Mouse (Mus musculus) hindbrain, embryonic 12.5 days (tissue): Measurements from ENCODE around the gene Shank2. TPM values are rescaled to one million over a fixed set of nuclear protein-coding genes. Genes with fewer than 3 reads are reported as not detected.

Experiments used
- ATAC-seq: fragments of 200-750 bp; cut with Nextera tagmentation; 2 replicates; pipeline ENCODE4 v1.8.0; 2017; ENCODE audit warnings: moderate TSS enrichment; ENCODE audit not compliant: low FRiP score
- H3K27ac ChIP-seq: fragments of 300-500 bp; sonication (generic); 2 replicates; pipeline ENCODE4 v1.5.1; 2016; ENCODE audit warnings: mild to moderate bottlenecking
- H3K27me3 ChIP-seq: fragments of 300-500 bp; sonication (generic); 2 replicates; pipeline ENCODE4 v1.6.1; 2016; ENCODE audit warnings: mild to moderate bottlenecking
- H3K36me3 ChIP-seq: fragments of 300-500 bp; sonication (generic); 2 replicates; pipeline ENCODE4 v1.6.1; 2016; ENCODE audit warnings: mild to moderate bottlenecking
- H3K4me1 ChIP-seq: fragments of 300-500 bp; sonication (generic); 2 replicates; pipeline ENCODE4 v1.6.1; 2016
- H3K4me2 ChIP-seq: fragments of 300-500 bp; sonication (generic); replicated peaks from 2 replicates; pipeline ENCODE4 v1.6.1; 2016; ENCODE audit warnings: mild to moderate bottlenecking
- H3K4me3 ChIP-seq: fragments of 300-500 bp; sonication (generic); 2 replicates; pipeline ENCODE4 v1.5.1; 2016; ENCODE audit warnings: mild to moderate bottlenecking
- H3K9ac ChIP-seq: fragments of 300-500 bp; sonication (generic); 2 replicates; pipeline ENCODE4 v1.6.1; 2016; ENCODE audit warnings: mild to moderate bottlenecking, moderate library complexity
- H3K9me3 ChIP-seq: fragments of 300-500 bp; sonication (generic); replicated peaks from 2 replicates; pipeline ENCODE4 v1.6.1; 2016; ENCODE audit warnings: mild to moderate bottlenecking
- WGBS: fragments of 180-500 bp; shearing (Covaris S2); methylation state at CpG from one replicate; pipeline ENCODE4 v1.1.7; 2016; 5-methylcytosine and 5-hydroxymethylcytosine counted together
- polyA plus RNA-seq: library from polyadenylated mRNA; unstranded; fragments of >200 nt; fragmentation: Nextera tagmentation; extraction: Ambion mirVana; gene quantifications from 2 replicates; pipeline ENCODE4 v1.2.1, GENCODE M21; 2016

Gene Shank2
- polyA plus RNA-seq, 1 experiment from 2014 or later, result 3.3 TPM

DNA sequence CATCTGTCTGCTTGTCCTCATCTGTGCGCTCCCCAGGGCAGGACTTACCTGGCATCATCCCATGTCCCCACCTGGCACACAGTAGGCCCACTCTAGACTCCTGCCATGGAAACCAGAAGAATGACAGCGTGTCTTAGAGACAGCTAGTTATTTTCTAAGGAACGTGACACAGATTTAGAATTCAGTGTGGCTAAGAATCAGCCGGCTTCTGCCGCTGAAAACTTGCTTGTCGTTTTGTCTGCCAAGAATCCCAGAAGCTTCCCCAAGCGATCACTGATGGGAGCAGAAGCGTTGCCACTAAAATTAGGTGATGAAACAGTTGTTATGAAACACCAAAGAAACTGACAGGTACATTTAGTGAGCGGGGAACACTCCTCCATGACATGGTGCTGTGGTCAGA, 208.8 kb downstream of the Shank2 start:
- no peak overlapping the region for H3K9ac ChIP-seq
- H3K9me3 ChIP-seq, result no peaks in the 10 kb centered on the region
- H3K4me1 ChIP-seq, result no peaks in the 10 kb centered on the region
- WGBS, result 90% methylated on average over 9 of the region's 9 CpGs
- H3K27ac ChIP-seq, result no peak overlapping the region
- no peaks in the 10 kb centered on the region for H3K27me3 ChIP-seq
- H3K4me3 ChIP-seq, result no peak overlapping the region
- no peaks in the 10 kb centered on the region for H3K36me3 ChIP-seq
- no peak for ATAC-seq
- H3K4me2 ChIP-seq, result no peak overlapping the region

DNA sequence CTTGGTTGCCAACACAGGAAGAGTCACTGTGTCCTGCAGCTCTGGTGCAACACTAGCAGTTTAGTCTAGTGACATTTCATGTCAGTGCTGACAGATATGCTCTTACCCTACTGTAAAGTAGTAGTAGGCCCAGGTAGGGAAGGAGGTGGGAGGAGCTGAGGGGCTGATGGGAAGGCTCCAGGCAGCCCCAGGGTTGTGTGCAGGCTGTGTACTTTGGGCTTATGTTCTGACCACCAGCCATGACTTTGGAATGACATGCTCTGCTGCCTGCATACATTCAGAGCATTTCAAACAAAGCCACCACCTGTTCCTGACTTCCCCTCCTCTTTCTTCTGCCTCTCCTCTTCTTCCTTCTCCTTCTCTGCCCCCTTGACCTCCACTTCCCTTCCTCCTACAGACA, 211.0 kb downstream of the Shank2 start:
- no peaks in the 10 kb centered on the region for H3K36me3 ChIP-seq
- no peak overlapping the region for H3K27ac ChIP-seq
- no peak overlapping the region for H3K4me3 ChIP-seq
- no peaks in the 10 kb centered on the region for H3K4me1 ChIP-seq
- ATAC-seq, result no peak
- no peak overlapping the region for H3K4me2 ChIP-seq
- H3K27me3 ChIP-seq, result no peaks in the 10 kb centered on the region
- no peak overlapping the region for H3K9ac ChIP-seq
- H3K9me3 ChIP-seq, result no peaks in the 10 kb centered on the region

DNA sequence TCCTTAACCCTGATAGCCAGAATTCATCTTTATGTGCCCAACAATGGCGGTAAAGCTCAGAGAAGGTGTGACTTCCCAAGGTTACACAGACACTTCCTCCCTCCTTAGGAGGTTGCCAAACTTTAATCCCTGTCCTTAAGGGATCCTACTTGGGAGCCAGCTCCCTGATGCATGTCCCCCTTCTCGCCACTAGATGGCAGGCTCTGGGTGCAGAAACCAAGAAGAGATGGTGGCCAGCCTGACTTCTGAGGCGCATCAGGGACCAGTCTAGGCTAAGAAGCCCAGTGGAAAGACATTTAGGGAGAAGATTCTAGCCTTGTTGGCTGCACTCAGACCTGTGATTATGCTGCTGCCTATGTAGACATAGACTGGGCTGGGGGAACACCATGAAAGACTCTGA, 215.5 kb downstream of the Shank2 start:
- Histone ChIP-seq H3K27me3 (no peaks in the 10 kb centered on the region), H3K27ac (no peak overlapping the region), H3K36me3 (no peaks in the 10 kb centered on the region), H3K4me3 (no peak overlapping the region), H3K4me2 (no peak overlapping the region), H3K9me3 (no peaks in the 10 kb centered on the region), H3K9ac (no peak overlapping the region), H3K4me1 (no peaks in the 10 kb centered on the region)
- WGBS, result 7% methylated on average over 3 of the region's 3 CpGs
- peak; percentile 43; the same call in 1 of the 2 replicates for ATAC-seq

DNA sequence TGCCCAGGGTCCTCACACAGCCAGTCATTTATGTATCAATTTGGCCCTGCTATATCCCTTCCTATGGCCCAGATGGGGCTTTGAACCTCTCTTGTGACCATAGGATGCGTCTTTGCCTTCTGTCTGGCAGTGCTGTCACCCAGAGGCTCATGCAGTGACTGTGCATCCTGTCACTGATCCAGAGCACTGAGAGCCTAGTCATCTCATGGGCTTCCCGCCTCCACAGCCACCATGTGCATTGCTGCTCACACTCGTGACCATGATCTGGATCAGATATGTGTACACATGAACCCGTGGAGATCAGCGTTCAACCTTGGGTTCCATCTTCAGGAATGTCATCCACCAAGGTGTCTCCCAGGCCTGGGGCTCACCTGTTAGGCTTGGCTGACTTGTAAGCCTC, 227.0 kb downstream of the Shank2 start:
- ATAC-seq, result no peak
- Histone ChIP-seq H3K4me2 (no peak overlapping the region), H3K4me1 (peaks cover 26% of the 10 kb centered on the region), H3K27ac (no peak overlapping the region), H3K9me3 (no peaks in the 10 kb centered on the region), H3K9ac (no peak overlapping the region), H3K4me3 (no peak overlapping the region), H3K27me3 (no peaks in the 10 kb centered on the region), H3K36me3 (no peaks in the 10 kb centered on the region)
- 89% methylated on average over 5 of the region's 5 CpGs for WGBS

DNA sequence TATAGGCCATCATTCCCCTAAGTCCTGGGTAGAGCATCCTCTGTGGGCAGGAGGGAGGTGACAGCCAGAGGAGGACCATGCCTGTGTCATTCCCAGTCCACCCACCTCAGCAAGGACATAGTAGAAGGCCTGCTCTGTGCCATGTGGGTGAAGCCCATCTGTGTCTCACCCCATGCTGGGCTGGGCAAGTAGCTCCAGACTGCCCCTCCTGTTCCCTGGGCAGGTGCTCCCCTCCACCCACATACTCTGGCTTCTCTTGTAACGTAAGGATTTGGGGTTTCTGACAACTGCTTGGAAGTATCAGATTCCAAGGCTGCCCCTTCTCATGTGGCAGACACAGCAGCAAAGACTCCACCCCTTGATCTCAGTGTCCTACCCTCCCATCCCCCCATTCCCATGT, 227.7 kb downstream of the Shank2 start:
- Histone ChIP-seq H3K4me2 (no peak overlapping the region), H3K27me3 (no peaks in the 10 kb centered on the region), H3K36me3 (no peaks in the 10 kb centered on the region), H3K9ac (no peak overlapping the region), H3K27ac (no peak overlapping the region), H3K9me3 (no peaks in the 10 kb centered on the region), H3K4me1 (peaks cover 26% of the 10 kb centered on the region), H3K4me3 (no peak overlapping the region)
- WGBS, result 55% methylated on average over 1 of the region's 1 CpGs
- ATAC-seq, result no peak

DNA sequence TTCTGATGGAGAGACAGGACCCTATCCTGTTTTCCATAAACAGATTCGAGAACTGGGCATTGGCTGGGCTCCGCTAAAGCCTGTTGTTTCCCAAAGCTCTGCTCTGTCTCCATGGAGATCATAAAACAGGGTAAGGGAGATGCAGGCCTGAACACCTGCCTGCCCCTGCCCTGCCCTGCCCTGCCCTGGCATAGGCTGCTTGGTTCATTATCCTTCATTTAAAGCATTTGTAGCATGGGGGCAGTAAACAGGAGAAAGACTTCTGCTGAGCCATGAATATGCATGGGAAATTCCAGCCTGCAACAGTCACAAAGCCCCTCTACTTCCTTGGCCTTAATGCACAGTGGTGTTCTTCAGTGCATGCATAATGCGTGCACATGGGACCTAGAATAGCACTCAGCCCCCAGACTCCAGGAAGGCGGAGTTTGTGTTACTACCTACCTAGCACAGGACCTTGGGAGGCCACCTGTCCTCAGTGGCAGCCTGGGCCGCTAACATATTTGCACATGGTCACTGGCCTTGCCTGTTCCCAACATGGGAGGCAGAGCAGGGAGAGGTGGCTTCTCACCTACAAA, 230.5 kb downstream of the Shank2 start:
- 0 out of 2 replicates have a peak, but pooled peaks have one; percentile 53 for ATAC-seq
- Histone ChIP-seq H3K4me2 (no peak overlapping the region), H3K27me3 (peaks cover 9% of the 10 kb centered on the region; the same call in 1 of the 2 replicates), H3K4me1 (peaks cover 26% of the 10 kb centered on the region), H3K9me3 (no peaks in the 10 kb centered on the region), H3K9ac (no peak overlapping the region), H3K36me3 (no peaks in the 10 kb centered on the region), H3K4me3 (no peak overlapping the region), H3K27ac (peak overlapping the region; percentile 9; the same call in 1 of the 2 replicates)
- WGBS, result 33% methylated on average over 5 of the region's 5 CpGs

DNA sequence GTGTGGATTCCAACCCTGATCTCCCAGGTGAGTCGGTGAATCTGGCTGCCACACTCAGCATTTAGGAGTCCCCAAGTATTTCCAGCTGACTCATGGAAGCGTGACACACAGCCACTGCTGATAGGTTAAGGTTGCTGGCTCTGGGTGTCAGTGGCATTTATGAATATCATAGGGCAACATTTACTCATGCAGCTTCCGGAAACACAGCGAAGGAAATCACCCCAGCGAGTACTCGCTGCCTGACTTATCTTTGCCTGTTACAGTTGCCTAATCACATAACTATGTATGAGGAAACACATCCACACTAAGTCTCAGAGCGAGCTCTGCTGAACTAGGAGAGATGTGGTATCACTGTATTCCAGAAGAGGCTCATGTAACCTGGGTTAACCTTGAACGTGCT, 231.8 kb downstream of the Shank2 start:
- no peak overlapping the region for H3K4me3 ChIP-seq
- no peak overlapping the region for H3K9ac ChIP-seq
- no peaks in the 10 kb centered on the region for H3K9me3 ChIP-seq
- peaks cover 11% of the 10 kb centered on the region; the same call in 1 of the 2 replicates for H3K27me3 ChIP-seq
- H3K27ac ChIP-seq, result no peak overlapping the region
- WGBS, result 87% methylated on average over 8 of the region's 8 CpGs
- H3K36me3 ChIP-seq, result no peaks in the 10 kb centered on the region
- ATAC-seq, result no peak
- peaks cover 36% of the 10 kb centered on the region for H3K4me1 ChIP-seq
- H3K4me2 ChIP-seq, result no peak overlapping the region

DNA sequence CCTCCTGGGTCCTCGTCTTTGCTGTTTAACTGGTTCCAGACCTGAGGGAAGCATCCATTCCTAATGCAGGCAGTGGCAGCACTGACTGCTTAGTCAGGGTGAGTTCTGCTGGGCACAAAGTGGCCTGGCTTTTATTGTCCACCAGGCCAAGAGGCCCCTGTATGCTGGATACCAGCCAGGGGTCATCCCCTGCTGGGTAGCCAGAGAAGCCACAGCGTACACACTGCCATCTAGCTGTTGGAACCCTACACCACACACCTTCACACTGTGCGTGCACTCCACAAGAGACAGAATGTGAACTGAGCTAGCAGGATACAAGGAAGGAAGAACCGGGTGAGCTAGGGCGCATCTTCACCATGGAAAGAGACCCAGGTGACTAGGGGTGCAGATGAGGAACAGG, 233.1 kb downstream of the Shank2 start:
- Histone ChIP-seq H3K9ac (no peak overlapping the region), H3K27me3 (peaks cover 11% of the 10 kb centered on the region; the same call in 1 of the 2 replicates), H3K9me3 (no peaks in the 10 kb centered on the region), H3K36me3 (no peaks in the 10 kb centered on the region), H3K4me3 (no peak overlapping the region), H3K4me2 (no peak overlapping the region), H3K27ac (no peak overlapping the region), H3K4me1 (peaks cover 42% of the 10 kb centered on the region)
- no peak for ATAC-seq
- 56% methylated on average over 5 of the region's 5 CpGs for WGBS

DNA sequence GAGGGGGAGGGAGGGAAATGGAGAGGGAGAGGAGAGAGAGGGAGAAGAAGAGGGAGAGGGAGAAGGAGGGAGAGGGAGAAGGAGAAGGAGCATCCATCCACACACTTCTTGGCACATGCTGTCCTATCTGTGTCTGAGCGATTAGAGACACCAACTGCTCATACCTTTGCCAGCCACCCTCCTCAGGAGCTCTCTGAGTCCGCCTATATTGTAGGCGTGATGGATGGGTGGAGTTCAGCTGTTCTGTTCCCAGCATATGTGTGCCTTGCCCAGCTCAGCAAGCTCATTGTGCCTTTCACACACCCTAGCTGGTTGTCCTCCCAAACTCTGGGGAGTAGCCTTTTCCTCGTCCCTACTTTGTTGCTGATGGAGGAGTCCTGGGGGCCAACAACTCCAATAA, 233.8 kb downstream of the Shank2 start:
- WGBS, result 79% methylated on average over 4 of the region's 4 CpGs
- Histone ChIP-seq H3K4me3 (no peak overlapping the region), H3K9ac (no peak overlapping the region), H3K4me2 (no peak overlapping the region), H3K4me1 (peaks cover 49% of the 10 kb centered on the region), H3K27me3 (peaks cover 13% of the 10 kb centered on the region; the same call in 1 of the 2 replicates), H3K36me3 (no peaks in the 10 kb centered on the region), H3K9me3 (no peaks in the 10 kb centered on the region), H3K27ac (no peak overlapping the region)
- ATAC-seq, result no peak

DNA sequence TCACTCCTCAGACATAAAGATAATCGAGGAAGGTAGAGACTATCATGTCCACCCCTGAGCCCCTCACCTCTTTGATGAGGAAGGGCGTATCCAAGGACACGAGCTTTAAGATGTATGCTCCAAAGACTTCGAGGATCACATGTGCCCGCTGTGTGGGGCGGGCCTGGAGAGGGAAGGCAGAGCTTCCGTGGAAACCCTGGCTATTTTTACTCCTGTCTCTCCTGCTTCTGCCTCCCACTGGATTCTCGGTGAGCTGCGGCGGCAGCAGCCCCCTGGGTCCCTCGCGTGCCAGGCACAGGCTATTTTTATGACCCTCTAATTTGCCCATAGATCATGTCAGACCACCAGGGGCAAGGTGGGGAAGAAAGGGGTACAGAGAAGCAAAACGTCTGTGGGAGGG, 235.1 kb downstream of the Shank2 start:
- Histone ChIP-seq H3K4me1 (peaks cover 42% of the 10 kb centered on the region), H3K4me3 (no peak overlapping the region), H3K9me3 (no peaks in the 10 kb centered on the region), H3K36me3 (no peaks in the 10 kb centered on the region), H3K9ac (no peak overlapping the region), H3K27me3 (peaks cover 13% of the 10 kb centered on the region; the same call in 1 of the 2 replicates), H3K27ac (no peak overlapping the region), H3K4me2 (no peak overlapping the region)
- no peak for ATAC-seq
- WGBS, result 69% methylated on average over 13 of the region's 13 CpGs

DNA sequence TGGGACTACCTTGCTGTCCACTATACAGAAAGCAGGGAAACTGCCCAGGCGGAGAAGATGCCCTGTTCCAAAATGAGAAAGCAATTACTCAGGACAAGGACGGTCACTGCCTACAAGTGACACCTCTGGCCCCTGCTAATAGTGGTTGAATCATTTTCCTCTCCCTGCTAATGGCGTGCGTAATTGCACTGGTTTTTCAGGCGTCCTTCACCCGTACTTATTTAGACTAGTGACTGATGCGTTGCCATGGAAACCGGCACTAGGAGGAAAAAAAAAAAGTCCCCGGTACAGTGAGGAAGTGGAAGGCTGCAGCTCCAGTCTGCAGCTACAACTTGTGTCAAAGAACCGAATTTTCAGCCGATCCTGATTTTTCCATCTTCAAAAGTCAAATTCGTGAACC, 236.7 kb downstream of the Shank2 start:
- Histone ChIP-seq H3K27me3 (peaks cover 13% of the 10 kb centered on the region; the same call in 1 of the 2 replicates), H3K4me2 (peak overlapping the region; percentile 22), H3K36me3 (no peaks in the 10 kb centered on the region), H3K27ac (no peak overlapping the region), H3K9ac (no peak overlapping the region), H3K4me3 (no peak overlapping the region), H3K9me3 (no peaks in the 10 kb centered on the region), H3K4me1 (peaks cover 31% of the 10 kb centered on the region)
- no peak; the same call in 1 of the 2 replicates for ATAC-seq
- WGBS, result 29% methylated on average over 12 of the region's 12 CpGs

DNA sequence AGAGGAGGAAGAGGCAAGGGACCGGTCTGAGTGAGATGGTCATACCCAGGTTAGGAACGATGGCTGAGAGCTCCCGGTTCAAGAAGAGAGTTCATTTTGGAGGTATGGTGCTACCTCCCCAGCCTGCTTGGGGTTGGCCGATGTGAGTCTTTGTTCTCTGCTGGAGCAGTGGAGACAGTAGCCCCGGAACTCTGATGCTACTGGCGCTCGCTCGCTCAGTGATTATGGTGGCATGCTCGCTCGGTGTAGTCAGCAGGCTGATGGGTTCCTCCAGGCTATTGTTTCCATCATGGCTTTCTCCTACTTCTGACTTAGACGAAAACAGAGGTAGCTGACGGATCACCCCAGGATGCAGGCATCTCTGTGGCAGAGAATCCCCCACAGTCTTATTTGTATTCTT, 237.3 kb downstream of the Shank2 start:
- H3K4me3 ChIP-seq, result peak overlapping the region; percentile 10
- H3K4me2 ChIP-seq, result peak overlapping the region; percentile 22
- H3K4me1 ChIP-seq, result peaks cover 31% of the 10 kb centered on the region
- H3K9ac ChIP-seq, result peak overlapping the region; percentile 24; the same call in 1 of the 2 replicates
- ATAC-seq, result no peak
- no peak overlapping the region for H3K27ac ChIP-seq
- peaks cover 13% of the 10 kb centered on the region; the same call in 1 of the 2 replicates for H3K27me3 ChIP-seq
- 37% methylated on average over 12 of the region's 12 CpGs for WGBS
- no peaks in the 10 kb centered on the region for H3K36me3 ChIP-seq
- no peaks in the 10 kb centered on the region for H3K9me3 ChIP-seq
